Mouse (Mus musculus) MEL (cell line): Measurements from ENCODE around the gene Ciart.

Experiments
- BHLHE40 ChIP-seq: IDR thresholded peaks from 2 replicates; pipeline ENCODE4 v1.6.1; 2012; ENCODE audit warnings: low read depth, mild to moderate bottlenecking, inconsistent platforms, low read length, improper control_type of control experiment, borderline replicate concordance
- CTCF ChIP-seq, 3 experiments: IDR thresholded peaks in 2 of 3; conservative IDR thresholded peaks in 1 of 3; 2 replicates each; pipeline ENCODE4 v1.5.1; 2011 to 2012; ENCODE audit warnings: low read length in 3 of 3, low read depth in 2 of 3, mild to moderate bottlenecking in 2 of 3, improper control_type of control experiment in 1 of 3, inconsistent platforms in 1 of 3, mixed read lengths in 1 of 3, moderate library complexity in 1 of 3; ENCODE audit not compliant: control insufficient read depth in 1 of 3, insufficient read depth in 1 of 3, poor library complexity in 1 of 3, severe bottlenecking in 1 of 3
- EP300 ChIP-seq, 2 experiments: IDR thresholded peaks; 2 replicates each; pipeline ENCODE4 v1.6.1; 2011; ENCODE audit warnings: improper control_type of control experiment in 2 of 2, low read length in 2 of 2, low read depth in 1 of 2, mild to moderate bottlenecking in 1 of 2
- HCFC1 ChIP-seq: IDR thresholded peaks from 2 replicates; pipeline ENCODE4 v1.6.1; 2012; ENCODE audit warnings: low read depth, mild to moderate bottlenecking, inconsistent platforms, low read length, improper control_type of control experiment, moderate library complexity
- MAX ChIP-seq: IDR thresholded peaks from 2 replicates; pipeline ENCODE4 v1.6.1; 2011; ENCODE audit warnings: low read length, improper control_type of control experiment
- POLR2A ChIP-seq, 2 experiments: IDR thresholded peaks; 2 replicates each; pipeline ENCODE4 v1.6.1; 2011 to 2012; ENCODE audit warnings: low read length in 2 of 2, mild to moderate bottlenecking in 2 of 2, control low read depth in 1 of 2, improper control_type of control experiment in 1 of 2, low read depth in 1 of 2, moderate library complexity in 1 of 2; ENCODE audit not compliant: control insufficient read depth in 1 of 2, insufficient read depth in 1 of 2, poor library complexity in 1 of 2
- POLR2AphosphoS2 ChIP-seq: IDR thresholded peaks from 2 replicates; pipeline ENCODE4 v1.6.1; 2011; ENCODE audit warnings: low read length, improper control_type of control experiment
- SIN3A ChIP-seq: IDR thresholded peaks from 2 replicates; pipeline ENCODE4 v1.6.1; 2012; ENCODE audit warnings: low read length, improper control_type of control experiment, inconsistent platforms
- TAL1 ChIP-seq: IDR thresholded peaks from 2 replicates; pipeline ENCODE4 v1.6.1; 2012; ENCODE audit warnings: mild to moderate bottlenecking, inconsistent platforms, low read length, moderate library complexity, mixed read lengths
- ZMIZ1 ChIP-seq: IDR thresholded peaks from 2 replicates; pipeline ENCODE4 v1.6.1; 2012; ENCODE audit warnings: low read depth, mild to moderate bottlenecking, inconsistent platforms, low read length, improper control_type of control experiment, moderate library complexity
- ZNF384 ChIP-seq: IDR thresholded peaks from 2 replicates; pipeline ENCODE4 v1.6.1; 2012; ENCODE audit warnings: low read depth, mild to moderate bottlenecking, inconsistent platforms, low read length, improper control_type of control experiment

GRCm38 (mm10) chr3:95860323-95860722 lies 21.7 kb downstream of the Ciart start:
- no peak for TF ChIP-seq BHLHE40
- peak in 1 of 3 experiments; percentile 35; a peak in 1 of 6 replicates for TF ChIP-seq CTCF (IDR thresholded peaks at IDR 0.05 in 2 of 3, conservative IDR thresholded peaks at IDR 0.05 in 1 of 3; ENCODE audit: control insufficient read depth in 1 of 3, insufficient read depth in 1 of 3, low read depth in 2 of 3, low read length in 3 of 3, poor library complexity in 1 of 3, severe bottlenecking in 1 of 3)
- TF ChIP-seq MAX = no peak
- TF ChIP-seq TAL1 = no peak
- no peak for TF ChIP-seq ZNF384
- TF ChIP-seq ZMIZ1 = no peak
- no peak for TF ChIP-seq SIN3A
- no peak for TF ChIP-seq EP300 (IDR thresholded peaks at IDR 0.05; ENCODE audit: low read depth in 1 of 2, low read length in 2 of 2)
- no peak for TF ChIP-seq POLR2A (IDR thresholded peaks at IDR 0.05; ENCODE audit: control insufficient read depth in 1 of 2, insufficient read depth in 1 of 2, low read depth in 1 of 2, low read length in 2 of 2, poor library complexity in 1 of 2)
- TF ChIP-seq POLR2AphosphoS2 = no peak
- no peak for TF ChIP-seq HCFC1
